Mouse (Mus musculus): ENCODE data around the gene Wdr31. TPM values are rescaled to one million over a fixed set of nuclear protein-coding genes. Genes with fewer than 3 reads are reported as not detected.
A peak's percentile ranks its signal among the peaks of the same experiment; 100 is the strongest.

The Wdr31 gene
- polyA plus RNA-seq, 1 experiment from 2014 or later = 13.2 TPM

DNA sequence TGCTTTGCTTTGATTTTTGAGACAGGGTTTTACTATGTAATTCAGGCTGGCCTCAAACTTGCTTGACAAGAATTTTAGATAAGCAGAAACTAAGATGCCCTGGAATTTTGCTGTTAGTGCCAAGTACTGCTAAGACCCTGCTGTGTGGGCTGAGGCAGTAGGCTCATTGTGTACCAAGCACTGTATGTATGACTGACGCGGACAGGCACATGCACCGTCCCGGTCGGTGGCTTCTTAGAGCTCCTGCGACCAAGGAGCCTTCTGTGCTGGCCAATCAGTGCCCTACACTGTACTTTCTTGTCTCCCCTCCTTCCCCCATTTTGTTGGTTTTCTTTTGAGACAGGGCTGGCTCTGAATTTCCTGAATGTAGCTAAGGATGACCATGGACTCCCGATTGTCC, 44.3 kb upstream of the Wdr31 start:
- H3K4me3 ChIP-seq (ENCODE audit: low read length) = no peak overlapping the region
- no peaks in the 10 kb centered on the region for H3K27me3 ChIP-seq (ENCODE audit: insufficient read depth, low read length)
- peaks cover 42% of the 10 kb centered on the region for H3K4me1 ChIP-seq (ENCODE audit: insufficient read depth, low read length)
- peak overlapping the region; percentile 65; the same call in 1 of the 2 replicates for H3K27ac ChIP-seq (ENCODE audit: low read length)
- H3K4me2 ChIP-seq (replicated peaks; ENCODE audit: low read depth, low read length) = no peak overlapping the region
- H3K9ac ChIP-seq (replicated peaks; ENCODE audit: low read length) = no peak overlapping the region
- no peak for ATAC-seq (ENCODE audit: low FRiP score, low TSS enrichment)
- 79% methylated on average over 7 of the region's 7 CpGs for WGBS
- no peaks in the 10 kb centered on the region for H3K9me3 ChIP-seq (ENCODE audit: low read length)
- H3K36me3 ChIP-seq (ENCODE audit: insufficient read depth, low read length) = peaks cover 40% of the 10 kb centered on the region

DNA sequence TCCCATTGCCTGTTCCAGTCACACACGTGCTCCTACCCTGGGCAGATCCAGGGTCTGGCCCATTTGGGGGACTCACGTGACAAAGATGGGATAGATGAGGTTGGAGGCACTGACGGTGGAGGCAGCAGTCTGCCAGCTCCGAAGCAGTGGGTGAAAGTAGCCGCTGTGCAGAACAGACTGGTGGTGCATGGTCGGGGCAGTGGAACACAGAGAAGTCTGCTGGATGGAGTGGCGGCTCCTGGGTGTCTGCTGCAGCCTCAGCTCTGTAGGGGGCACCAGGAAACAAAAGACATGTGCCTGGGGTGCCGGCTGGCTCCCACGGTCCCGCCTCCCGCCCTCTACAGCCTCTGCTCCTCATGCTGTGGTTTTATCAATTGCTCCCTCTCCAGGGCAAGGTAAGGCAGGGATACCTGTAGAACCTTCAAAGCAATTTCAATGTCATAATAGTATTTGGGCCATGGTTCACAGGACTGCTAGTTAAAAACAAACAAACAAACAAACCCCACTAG, 43.4 kb upstream of the Wdr31 start:
- WGBS = 61% methylated on average over 11 of the region's 11 CpGs
- ATAC-seq (ENCODE audit: low FRiP score, low TSS enrichment) = no peak
- Histone ChIP-seq H3K4me3 (ENCODE audit: low read length) (no peak overlapping the region), H3K27me3 (ENCODE audit: insufficient read depth, low read length) (no peaks in the 10 kb centered on the region), H3K36me3 (ENCODE audit: insufficient read depth, low read length) (peaks cover 50% of the 10 kb centered on the region), H3K9ac (replicated peaks; ENCODE audit: low read length) (no peak overlapping the region; the same call in 1 of the 2 replicates), H3K4me2 (replicated peaks; ENCODE audit: low read depth, low read length) (no peak overlapping the region), H3K27ac (ENCODE audit: low read length) (no peak overlapping the region), H3K9me3 (ENCODE audit: low read length) (no peaks in the 10 kb centered on the region), H3K4me1 (ENCODE audit: insufficient read depth, low read length) (peaks cover 42% of the 10 kb centered on the region)

DNA sequence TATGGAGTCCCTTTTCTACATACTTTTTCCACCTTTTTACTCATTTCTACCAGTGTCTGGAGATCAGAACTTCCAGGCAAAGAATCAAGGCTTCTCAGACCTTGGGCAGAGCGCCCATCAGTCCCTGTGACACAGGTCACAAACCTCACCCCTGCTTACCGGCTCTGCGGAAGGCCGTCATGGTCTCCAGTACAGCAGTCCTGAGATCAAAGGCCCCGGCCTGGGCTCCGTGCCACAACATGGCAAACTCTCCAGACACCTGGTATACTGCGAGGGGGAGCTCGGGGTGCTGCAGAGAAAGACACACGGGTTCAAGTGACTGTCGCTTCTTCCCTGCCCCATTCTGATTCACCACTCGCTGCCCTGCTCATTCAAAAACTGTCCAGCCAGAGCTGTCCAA, 39.2 kb upstream of the Wdr31 start:
- Histone ChIP-seq H3K9ac (replicated peaks; ENCODE audit: low read length) (no peak overlapping the region), H3K9me3 (ENCODE audit: low read length) (no peaks in the 10 kb centered on the region), H3K4me2 (replicated peaks; ENCODE audit: low read depth, low read length) (no peak overlapping the region), H3K4me3 (ENCODE audit: low read length) (no peak overlapping the region), H3K27me3 (ENCODE audit: insufficient read depth, low read length) (no peaks in the 10 kb centered on the region), H3K36me3 (ENCODE audit: insufficient read depth, low read length) (peaks cover 64% of the 10 kb centered on the region), H3K27ac (ENCODE audit: low read length) (peak overlapping the region; percentile 14; the same call in 1 of the 2 replicates), H3K4me1 (ENCODE audit: insufficient read depth, low read length) (peaks cover 1% of the 10 kb centered on the region; the same call in 1 of the 2 replicates)
- ATAC-seq (ENCODE audit: low FRiP score, low TSS enrichment) = no peak
- WGBS = 80% methylated on average over 11 of the region's 11 CpGs

DNA sequence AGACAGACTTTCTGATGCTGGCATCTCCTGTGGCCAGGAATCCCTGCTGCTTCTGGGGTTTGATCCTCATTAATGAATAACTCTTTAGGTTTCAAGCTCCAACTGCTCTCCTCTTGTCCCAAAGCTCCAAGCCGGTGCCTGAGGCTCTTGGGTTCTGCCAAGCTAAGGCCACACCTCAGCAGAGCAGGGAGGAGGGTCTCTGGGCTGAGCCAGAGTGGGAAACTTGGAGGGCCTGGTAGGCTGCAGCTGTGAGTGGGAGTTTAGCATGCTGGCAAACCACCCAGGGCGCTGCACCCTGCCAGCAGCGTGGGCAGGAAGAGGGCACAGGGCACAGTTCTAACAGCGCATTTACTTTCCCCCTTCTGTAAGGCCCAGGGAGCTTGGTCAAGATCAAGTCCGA, 38.1 kb upstream of the Wdr31 start:
- H3K4me2 ChIP-seq (replicated peaks; ENCODE audit: low read depth, low read length) = no peak overlapping the region
- no peaks in the 10 kb centered on the region for H3K9me3 ChIP-seq (ENCODE audit: low read length)
- no peak overlapping the region for H3K27ac ChIP-seq (ENCODE audit: low read length)
- ATAC-seq (ENCODE audit: low FRiP score, low TSS enrichment) = peak; percentile 66
- no peaks in the 10 kb centered on the region for H3K4me1 ChIP-seq (ENCODE audit: insufficient read depth, low read length)
- H3K27me3 ChIP-seq (ENCODE audit: insufficient read depth, low read length) = no peaks in the 10 kb centered on the region
- 83% methylated on average over 5 of the region's 5 CpGs for WGBS
- H3K36me3 ChIP-seq (ENCODE audit: insufficient read depth, low read length) = peaks cover 62% of the 10 kb centered on the region
- H3K9ac ChIP-seq (replicated peaks; ENCODE audit: low read length) = no peak overlapping the region
- H3K4me3 ChIP-seq (ENCODE audit: low read length) = no peak overlapping the region

DNA sequence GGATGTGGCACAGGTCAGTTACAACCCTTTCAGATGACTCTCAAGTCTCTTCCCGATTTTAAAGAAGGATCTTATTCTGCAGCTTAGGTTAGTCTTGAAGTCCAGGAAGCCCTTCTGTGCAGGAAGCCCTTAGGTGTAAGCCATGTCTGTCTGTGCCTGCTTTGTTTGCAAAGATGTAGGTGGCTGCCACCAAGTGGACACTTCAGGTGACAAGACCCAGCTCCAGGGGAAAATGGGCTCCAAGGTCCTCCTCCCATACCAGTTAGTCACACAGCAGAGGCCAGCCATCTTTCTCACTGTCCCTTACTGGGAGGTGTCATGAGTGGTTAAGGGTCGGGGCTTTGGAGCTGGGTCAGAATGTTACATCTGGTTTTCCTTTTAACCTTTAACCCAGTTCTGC, 36.1 kb upstream of the Wdr31 start:
- Histone ChIP-seq H3K27ac (ENCODE audit: low read length) (no peak overlapping the region), H3K9ac (replicated peaks; ENCODE audit: low read length) (no peak overlapping the region), H3K4me1 (ENCODE audit: insufficient read depth, low read length) (peaks cover 9% of the 10 kb centered on the region; the same call in 1 of the 2 replicates), H3K9me3 (ENCODE audit: low read length) (no peaks in the 10 kb centered on the region), H3K36me3 (ENCODE audit: insufficient read depth, low read length) (peaks cover 42% of the 10 kb centered on the region), H3K4me3 (ENCODE audit: low read length) (no peak overlapping the region), H3K27me3 (ENCODE audit: insufficient read depth, low read length) (no peaks in the 10 kb centered on the region), H3K4me2 (replicated peaks; ENCODE audit: low read depth, low read length) (no peak overlapping the region)
- WGBS = 51% methylated on average over 2 of the region's 2 CpGs
- no peak for ATAC-seq (ENCODE audit: low FRiP score, low TSS enrichment)

DNA sequence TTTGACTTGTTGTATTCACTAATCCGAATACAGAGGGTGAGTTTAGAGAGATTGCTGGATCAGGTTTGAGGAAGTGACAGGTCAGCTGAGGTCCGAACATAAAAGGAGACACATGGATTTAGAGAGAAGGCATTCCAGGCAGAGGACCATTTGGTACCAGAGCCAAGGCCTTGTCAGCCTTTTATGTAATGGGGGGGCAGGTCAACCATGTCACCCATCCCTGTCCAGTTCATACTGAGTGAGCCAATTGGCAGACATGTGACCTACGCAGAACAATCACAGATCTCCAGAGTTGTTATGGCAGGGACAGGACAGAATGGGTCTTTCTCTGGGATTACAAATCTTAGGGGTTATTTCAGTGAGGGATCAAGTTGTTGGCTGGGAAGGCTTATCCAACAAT, 35.3 kb upstream of the Wdr31 start:
- 74% methylated on average over 3 of the region's 3 CpGs for WGBS
- no peak overlapping the region for H3K4me3 ChIP-seq (ENCODE audit: low read length)
- no peak overlapping the region for H3K4me2 ChIP-seq (replicated peaks; ENCODE audit: low read depth, low read length)
- peaks cover 16% of the 10 kb centered on the region; the same call in 1 of the 2 replicates for H3K4me1 ChIP-seq (ENCODE audit: insufficient read depth, low read length)
- no peak overlapping the region for H3K9ac ChIP-seq (replicated peaks; ENCODE audit: low read length)
- H3K9me3 ChIP-seq (ENCODE audit: low read length) = no peaks in the 10 kb centered on the region
- H3K27ac ChIP-seq (ENCODE audit: low read length) = no peak overlapping the region
- ATAC-seq (ENCODE audit: low FRiP score, low TSS enrichment) = no peak
- no peaks in the 10 kb centered on the region for H3K27me3 ChIP-seq (ENCODE audit: insufficient read depth, low read length)
- H3K36me3 ChIP-seq (ENCODE audit: insufficient read depth, low read length) = peaks cover 34% of the 10 kb centered on the region

DNA sequence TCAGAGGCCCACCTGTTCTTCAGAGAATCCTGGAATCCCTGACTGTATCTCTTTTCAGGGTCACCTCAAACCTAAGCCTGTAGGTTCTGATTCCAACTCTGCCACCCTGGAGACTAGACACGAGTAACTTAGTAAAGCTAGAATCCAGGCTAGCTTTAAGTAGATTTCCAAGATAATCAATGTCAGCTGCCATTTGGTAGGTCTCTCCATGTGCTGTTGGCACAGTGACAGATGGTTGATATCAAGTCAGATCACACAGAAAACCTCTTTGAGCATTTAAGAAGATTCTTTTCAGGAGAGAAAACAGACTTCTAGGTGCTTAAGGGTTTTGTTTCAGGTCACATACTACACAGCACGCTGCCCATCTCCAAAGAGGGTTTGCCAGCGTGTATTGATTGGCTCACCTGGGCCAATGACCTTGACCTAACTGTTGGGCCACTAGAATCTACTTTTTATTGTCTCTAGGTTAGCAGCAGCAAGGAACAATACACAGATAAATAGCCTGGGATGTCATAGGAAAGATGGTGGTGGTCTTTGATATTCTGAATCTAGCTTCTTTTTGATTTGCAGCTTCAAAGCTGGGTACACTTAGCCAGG, 32.8 kb upstream of the Wdr31 start, which contains the start of gene Hdhd3:
TSS of gene Hdhd3 (minus strand) at position 94 of the 597 bp plus-strand sequence.
- Histone ChIP-seq H3K27me3 (ENCODE audit: insufficient read depth, low read length) (no peaks in the 10 kb centered on the region), H3K9ac (replicated peaks; ENCODE audit: low read length) (peak within 1 kb of the TSS; percentile 84), H3K4me3 (ENCODE audit: low read length) (peak within 1 kb of the TSS; percentile 84), H3K27ac (ENCODE audit: low read length) (peak within 1 kb of the TSS; percentile 84), H3K4me1 (ENCODE audit: insufficient read depth, low read length) (peaks cover 20% of the 10 kb centered on the region; the same call in 1 of the 2 replicates), H3K4me2 (replicated peaks; ENCODE audit: low read depth, low read length) (peak within 1 kb of the TSS; percentile 68), H3K9me3 (ENCODE audit: low read length) (no peaks in the 10 kb centered on the region), H3K36me3 (ENCODE audit: insufficient read depth, low read length) (peaks cover 23% of the 10 kb centered on the region)
- 83% methylated on average over 3 of the region's 3 CpGs for WGBS
- ATAC-seq (ENCODE audit: low FRiP score, low TSS enrichment) = no peak

DNA sequence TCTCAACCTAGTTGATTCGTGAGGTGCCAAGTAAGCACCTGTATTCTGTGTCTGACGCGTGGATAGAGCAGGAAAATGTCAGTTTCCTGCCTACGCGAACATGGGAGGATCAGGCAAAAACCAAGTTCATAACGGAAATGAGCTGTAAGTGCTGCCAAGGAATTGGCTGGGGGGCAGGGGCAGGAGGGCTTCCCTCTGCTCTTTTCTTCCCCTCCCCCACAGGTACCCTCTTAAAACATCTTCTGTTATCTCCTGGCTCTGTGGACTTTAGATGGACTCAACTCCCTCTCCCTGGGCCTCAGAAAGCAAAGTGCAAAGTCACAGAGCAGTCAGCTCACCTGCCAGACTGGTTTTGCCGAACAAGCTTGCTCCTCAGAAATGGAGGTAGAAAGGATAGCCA, 32.3 kb upstream of the Wdr31 start:
- no peak overlapping the region for H3K4me2 ChIP-seq (replicated peaks; ENCODE audit: low read depth, low read length)
- peaks cover 20% of the 10 kb centered on the region; the same call in 1 of the 2 replicates for H3K4me1 ChIP-seq (ENCODE audit: insufficient read depth, low read length)
- no peaks in the 10 kb centered on the region for H3K27me3 ChIP-seq (ENCODE audit: insufficient read depth, low read length)
- H3K4me3 ChIP-seq (ENCODE audit: low read length) = no peak overlapping the region
- H3K36me3 ChIP-seq (ENCODE audit: insufficient read depth, low read length) = peaks cover 20% of the 10 kb centered on the region
- H3K27ac ChIP-seq (ENCODE audit: low read length) = peak overlapping the region; percentile 84; the same call in 1 of the 2 replicates
- H3K9ac ChIP-seq (replicated peaks; ENCODE audit: low read length) = no peak overlapping the region
- ATAC-seq (ENCODE audit: low FRiP score, low TSS enrichment) = no peak
- WGBS = 73% methylated on average over 7 of the region's 7 CpGs
- H3K9me3 ChIP-seq (ENCODE audit: low read length) = no peaks in the 10 kb centered on the region

DNA sequence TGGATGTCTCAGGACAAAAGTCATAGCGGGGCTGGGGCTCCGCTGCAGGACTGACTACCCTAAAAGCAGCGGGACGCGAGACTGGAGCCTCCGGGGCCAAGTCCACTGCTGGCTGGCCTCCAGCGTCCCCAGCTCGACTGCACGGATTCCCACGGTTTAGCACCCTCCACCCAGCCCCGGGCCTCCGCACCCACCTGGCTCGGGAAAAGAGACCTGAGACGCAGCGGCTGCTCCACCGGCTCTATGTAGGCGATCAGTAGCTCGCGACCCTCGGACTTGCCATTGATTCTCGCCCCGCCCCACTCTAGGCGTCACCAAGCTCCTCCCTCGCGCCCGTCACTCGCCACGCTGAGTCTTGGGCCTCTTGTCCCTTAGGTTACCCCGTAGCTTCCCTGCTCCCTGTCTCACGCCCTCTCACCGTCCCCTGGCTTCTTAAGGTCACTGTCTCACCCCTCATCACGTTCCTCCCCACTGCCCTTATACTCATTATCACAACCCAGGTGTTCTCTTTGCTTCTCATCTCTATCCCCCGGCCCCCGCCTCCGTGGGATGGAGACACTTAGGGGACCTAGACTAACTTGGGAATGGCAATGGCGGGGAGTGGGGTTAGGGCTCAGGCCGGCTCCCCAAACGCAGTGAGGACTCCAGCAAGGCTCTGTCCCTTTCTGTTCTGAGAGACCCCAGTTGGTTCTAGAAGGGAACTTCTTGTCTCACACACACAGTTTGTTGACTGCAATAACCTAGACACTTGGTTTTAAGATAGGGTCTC, 31.5 kb upstream of the Wdr31 start:
- Histone ChIP-seq H3K9ac (replicated peaks; ENCODE audit: low read length) (peak overlapping the region; percentile 84), H3K4me2 (replicated peaks; ENCODE audit: low read depth, low read length) (peak overlapping the region; percentile 68), H3K36me3 (ENCODE audit: insufficient read depth, low read length) (peaks cover 16% of the 10 kb centered on the region), H3K9me3 (ENCODE audit: low read length) (no peaks in the 10 kb centered on the region), H3K27me3 (ENCODE audit: insufficient read depth, low read length) (no peaks in the 10 kb centered on the region), H3K4me1 (ENCODE audit: insufficient read depth, low read length) (peaks cover 20% of the 10 kb centered on the region; the same call in 1 of the 2 replicates), H3K27ac (ENCODE audit: low read length) (peak overlapping the region; percentile 84), H3K4me3 (ENCODE audit: low read length) (peak overlapping the region; percentile 84)
- 1% methylated on average over 38 of the region's 38 CpGs for WGBS
- ATAC-seq (ENCODE audit: low FRiP score, low TSS enrichment) = peak; percentile 94
